Mouse (Mus musculus) limb, embryonic 11.5 days (tissue): Measurements from ENCODE around the gene Akt1. TPM values are rescaled to one million over a fixed set of nuclear protein-coding genes. Genes with fewer than 3 reads are reported as not detected.

Experiments used
- ATAC-seq: fragments of 200-750 bp; cut with Nextera tagmentation; 2 replicates; pipeline ENCODE4 v1.8.0; 2017; ENCODE audit warnings: low read depth; ENCODE audit not compliant: insufficient number of reproducible peaks, low FRiP score, low TSS enrichment
- DNase-seq: peaks from one replicate; pipeline ENCODE4 v3.0.0-alpha.2; 2015; ENCODE audit warnings: low spot score
- H3K27ac ChIP-seq: fragments of 300-500 bp; sonication (generic); replicated peaks from 2 replicates; pipeline ENCODE4 v1.5.1; 2014; ENCODE audit warnings: low read depth, mild to moderate bottlenecking, low read length
- H3K27me3 ChIP-seq: fragments of 300-500 bp; sonication (generic); 2 replicates; pipeline ENCODE4 v1.6.1; 2014; ENCODE audit warnings: mild to moderate bottlenecking, low read length, mixed read lengths; ENCODE audit not compliant: control insufficient read depth, insufficient read depth
- H3K36me3 ChIP-seq: fragments of 300-500 bp; sonication (generic); 2 replicates; pipeline ENCODE4 v1.6.1; 2014; ENCODE audit warnings: mild to moderate bottlenecking, low read length, moderate library complexity, mixed read lengths; ENCODE audit not compliant: control insufficient read depth, insufficient read depth
- H3K4me1 ChIP-seq: fragments of 300-500 bp; sonication (generic); 2 replicates; pipeline ENCODE4 v1.6.1; 2014; ENCODE audit warnings: low read length, mixed read lengths; ENCODE audit not compliant: control insufficient read depth, insufficient read depth
- H3K4me2 ChIP-seq: fragments of 300-500 bp; sonication (generic); 2 replicates; pipeline ENCODE4 v1.6.1; 2014; ENCODE audit warnings: low read depth, mild to moderate bottlenecking, moderate library complexity; ENCODE audit not compliant: severe bottlenecking
- H3K4me3 ChIP-seq: fragments of 300-500 bp; sonication (generic); 2 replicates; pipeline ENCODE4 v1.5.1; 2014; ENCODE audit warnings: low read depth, low read length
- H3K9ac ChIP-seq: fragments of 300-500 bp; sonication (generic); 2 replicates; pipeline ENCODE4 v1.6.1; 2014; ENCODE audit warnings: mild to moderate bottlenecking, low read length
- H3K9me3 ChIP-seq: fragments of 300-500 bp; sonication (generic); 2 replicates; pipeline ENCODE4 v1.6.1; 2016; ENCODE audit warnings: low read length; ENCODE audit not compliant: control insufficient read depth
- WGBS: fragments of 180-500 bp; shearing (Covaris S2); extraction: QIAGEN DNeasy Blood & Tissue Kit; methylation state at CpG from one replicate; pipeline ENCODE4 v1.1.7; 2014; 5-methylcytosine and 5-hydroxymethylcytosine counted together
- polyA plus RNA-seq: library from polyadenylated mRNA; unstranded; fragments of >200 nt; fragmentation: Nextera tagmentation; extraction: Ambion mirVana; gene quantifications from 2 replicates; pipeline ENCODE4 v1.2.1, GENCODE M21; 2014

Akt1 gene
- polyA plus RNA-seq, 1 experiment from 2014 or later = 95.4 TPM

- peak within 1 kb of the TSS; percentile 92 for H3K4me2 ChIP-seq
- WGBS = 68% methylated on average over 6 of the region's 6 CpGs
- peaks cover 7% of the 10 kb centered on the region; the same call in 1 of the 2 replicates for H3K4me1 ChIP-seq
- H3K9me3 ChIP-seq = no peaks in the 10 kb centered on the region
- H3K36me3 ChIP-seq = no peaks in the 10 kb centered on the region
- peaks cover 6% of the 10 kb centered on the region; the same call in 1 of the 2 replicates for H3K27me3 ChIP-seq
- no peak for ATAC-seq
- H3K4me3 ChIP-seq = peak within 1 kb of the TSS; percentile 64
- DNase-seq = no peak
- peak within 1 kb of the TSS; percentile 73; the same call in 1 of the 2 replicates for H3K9ac ChIP-seq
- no peak within 1 kb of the TSS for H3K27ac ChIP-seq
Measured at GRCm38 (mm10) chr12:112720216-112720615, 45.5 kb upstream of the Akt1 start, which contains the start of gene Cep170b. Gene Cep170b (plus strand): TSS chr12:112720455.

- H3K27ac ChIP-seq = no peak overlapping the region
- no peak overlapping the region for H3K4me2 ChIP-seq
- H3K9me3 ChIP-seq = no peaks in the 10 kb centered on the region
- 24% methylated on average over 5 of the region's 5 CpGs for WGBS
- no peaks in the 10 kb centered on the region for H3K36me3 ChIP-seq
- ATAC-seq (no peak), DNase-seq (no peak)
- peaks cover 7% of the 10 kb centered on the region; the same call in 1 of the 2 replicates for H3K4me1 ChIP-seq
- no peak overlapping the region for H3K9ac ChIP-seq
- no peak overlapping the region for H3K4me3 ChIP-seq
- H3K27me3 ChIP-seq = peaks cover 6% of the 10 kb centered on the region; the same call in 1 of the 2 replicates
Measured at GRCm38 (mm10) chr12:112718995-112719394, 44.3 kb upstream of the Akt1 start.

- Histone ChIP-seq H3K27me3 (peaks cover 3% of the 10 kb centered on the region; the same call in 1 of the 2 replicates), H3K36me3 (no peaks in the 10 kb centered on the region), H3K4me2 (no peak overlapping the region), H3K4me3 (no peak overlapping the region), H3K9me3 (no peaks in the 10 kb centered on the region), H3K27ac (no peak overlapping the region), H3K4me1 (peaks cover 5% of the 10 kb centered on the region; the same call in 1 of the 2 replicates), H3K9ac (no peak overlapping the region)
- 28% methylated on average over 7 of the region's 7 CpGs for WGBS
- ATAC-seq (no peak), DNase-seq (peak; percentile 75)
Measured at GRCm38 (mm10) chr12:112717140-112717539, 42.5 kb upstream of the Akt1 start.

GRCm38 (mm10) chr12:112713984-112714383 lies 39.3 kb upstream of the Akt1 start:
- no peaks in the 10 kb centered on the region for H3K36me3 ChIP-seq
- no peak overlapping the region for H3K4me3 ChIP-seq
- H3K9me3 ChIP-seq = no peaks in the 10 kb centered on the region
- WGBS = 83% methylated on average over 3 of the region's 3 CpGs
- H3K4me2 ChIP-seq = no peak overlapping the region
- H3K4me1 ChIP-seq = no peaks in the 10 kb centered on the region
- H3K27me3 ChIP-seq = peaks cover 1% of the 10 kb centered on the region; the same call in 1 of the 2 replicates
- ATAC-seq (no peak), DNase-seq (no peak)
- H3K9ac ChIP-seq = no peak overlapping the region
- no peak overlapping the region for H3K27ac ChIP-seq

GRCm38 (mm10) chr12:112707573-112707869 lies 32.8 kb upstream of the Akt1 start:
- H3K27me3 ChIP-seq = peaks cover 6% of the 10 kb centered on the region; the same call in 1 of the 2 replicates
- H3K27ac ChIP-seq = no peak overlapping the region
- H3K36me3 ChIP-seq = no peaks in the 10 kb centered on the region
- WGBS = 26% methylated on average over 8 of the region's 8 CpGs
- DNase-seq = no peak
- H3K4me1 ChIP-seq = no peaks in the 10 kb centered on the region
- H3K9ac ChIP-seq = no peak overlapping the region
- no peak for ATAC-seq
- no peaks in the 10 kb centered on the region for H3K9me3 ChIP-seq
- H3K4me3 ChIP-seq = no peak overlapping the region
- no peak overlapping the region for H3K4me2 ChIP-seq

- Histone ChIP-seq H3K27me3 (peaks cover 6% of the 10 kb centered on the region; the same call in 1 of the 2 replicates), H3K4me3 (no peak overlapping the region), H3K4me2 (peak overlapping the region; percentile 36; the same call in 1 of the 2 replicates), H3K4me1 (no peaks in the 10 kb centered on the region), H3K36me3 (no peaks in the 10 kb centered on the region), H3K9me3 (no peaks in the 10 kb centered on the region), H3K27ac (no peak overlapping the region), H3K9ac (no peak overlapping the region)
- peak; percentile 76; the same call in 1 of the 2 replicates for ATAC-seq
- DNase-seq = peak; percentile 93
- 13% methylated on average over 32 of the region's 32 CpGs for WGBS
Measured at GRCm38 (mm10) chr12:112706704-112707572, 32.3 kb upstream of the Akt1 start.

GRCm38 (mm10) chr12:112702374-112703320 lies 28.0 kb upstream of the Akt1 start:
- Histone ChIP-seq H3K4me3 (no peak overlapping the region), H3K9me3 (no peaks in the 10 kb centered on the region), H3K27ac (no peak overlapping the region), H3K4me1 (peaks cover 13% of the 10 kb centered on the region), H3K9ac (no peak overlapping the region), H3K27me3 (peaks cover 19% of the 10 kb centered on the region), H3K4me2 (no peak overlapping the region), H3K36me3 (no peaks in the 10 kb centered on the region)
- ATAC-seq (no peak), DNase-seq (no peak)
- 67% methylated on average over 6 of the region's 6 CpGs for WGBS

- Histone ChIP-seq H3K4me3 (no peak overlapping the region), H3K9ac (peak overlapping the region; percentile 37; the same call in 1 of the 2 replicates), H3K36me3 (no peaks in the 10 kb centered on the region), H3K4me2 (peak overlapping the region; percentile 31; the same call in 1 of the 2 replicates), H3K27ac (no peak overlapping the region), H3K9me3 (no peaks in the 10 kb centered on the region), H3K4me1 (peaks cover 13% of the 10 kb centered on the region), H3K27me3 (peaks cover 16% of the 10 kb centered on the region)
- peak; percentile 52 for DNase-seq
- ATAC-seq = no peak
- WGBS = 8% methylated on average over 15 of the region's 15 CpGs
Measured at GRCm38 (mm10) chr12:112700522-112700921, 25.8 kb upstream of the Akt1 start.
